Mouse (Mus musculus) limb, embryonic 14.5 days (tissue): Measurements from ENCODE around the gene Rbm25. TPM values are rescaled to one million over a fixed set of nuclear protein-coding genes. Genes with fewer than 3 reads are reported as not detected.

ENCODE experiments used
- ATAC-seq: fragments of 200-750 bp; cut with Nextera tagmentation; 2 replicates; pipeline ENCODE4 v1.8.0; 2017; ENCODE audit warnings: low read depth, moderate number of reproducible peaks, moderate TSS enrichment; ENCODE audit not compliant: low FRiP score
- DNase-seq: peaks from one replicate; pipeline ENCODE4 v3.0.0-alpha.2; 2015; ENCODE audit warnings: low spot score
- H3K27ac ChIP-seq: fragments of 300-500 bp; sonication (generic); replicated peaks from 2 replicates; pipeline ENCODE4 v1.5.1; 2014; ENCODE audit warnings: low read depth, mild to moderate bottlenecking, low read length, moderate library complexity, mixed read lengths
- H3K27me3 ChIP-seq: fragments of 300-500 bp; sonication (generic); 2 replicates; pipeline ENCODE4 v1.6.1; 2014; ENCODE audit warnings: low read length, mixed read lengths; ENCODE audit not compliant: control insufficient read depth, insufficient read depth
- H3K36me3 ChIP-seq: fragments of 300-500 bp; sonication (generic); 2 replicates; pipeline ENCODE4 v1.6.1; 2014; ENCODE audit warnings: mild to moderate bottlenecking, low read length, moderate library complexity, mixed read lengths; ENCODE audit not compliant: control insufficient read depth, insufficient read depth
- H3K4me1 ChIP-seq: fragments of 300-500 bp; sonication (generic); 2 replicates; pipeline ENCODE4 v1.6.1; 2014; ENCODE audit warnings: antibody characterized with exemption, low read length, mixed read lengths; ENCODE audit not compliant: control insufficient read depth, insufficient read depth
- H3K4me2 ChIP-seq: fragments of 300-500 bp; sonication (generic); replicated peaks from 2 replicates; pipeline ENCODE4 v1.6.1; 2014; ENCODE audit warnings: low read depth, mild to moderate bottlenecking, low read length, moderate library complexity; ENCODE audit not compliant: severe bottlenecking
- H3K4me3 ChIP-seq: fragments of 300-500 bp; sonication (generic); replicated peaks from 2 replicates; pipeline ENCODE4 v1.5.1; 2014; ENCODE audit warnings: low read length
- H3K9ac ChIP-seq: fragments of 300-500 bp; sonication (generic); 2 replicates; pipeline ENCODE4 v1.6.1; 2014; ENCODE audit warnings: mild to moderate bottlenecking, low read depth, low read length, moderate library complexity; ENCODE audit not compliant: severe bottlenecking
- H3K9me3 ChIP-seq: fragments of 300-500 bp; sonication (generic); 2 replicates; pipeline ENCODE4 v1.6.1; 2016; ENCODE audit warnings: low read length; ENCODE audit not compliant: control insufficient read depth
- POLR2A ChIP-seq: fragments of 200-500 bp; IDR thresholded peaks from 2 replicates; pipeline ENCODE4 v1.8.0; 2012; ENCODE audit warnings: inconsistent platforms, mild to moderate bottlenecking, moderate library complexity, borderline replicate concordance; ENCODE audit not compliant: insufficient read depth, insufficient read length; ENCODE audit errors: extremely low read depth
- WGBS: fragments of 180-500 bp; shearing (Covaris S2); extraction: QIAGEN DNeasy Blood & Tissue Kit; methylation state at CpG from one replicate; pipeline ENCODE4 v1.1.7; 2014; 5-methylcytosine and 5-hydroxymethylcytosine counted together
- polyA plus RNA-seq, 2 experiments: library from polyadenylated mRNA; depleted of rRNA in 1 of 2; stranded (reverse) in 1 of 2; unstranded in 1 of 2; fragments of >200 nt; fragmentation: Nextera tagmentation in 1 of 2; extraction: Ambion mirVana in 1 of 2; gene quantifications; 2 replicates each; pipeline versions ENCODE4 v1.2.1 to v1.2.3; 2012 to 2014

Rbm25 gene
- polyA plus RNA-seq, 2 experiments, result 149 to 212 TPM

DNA sequence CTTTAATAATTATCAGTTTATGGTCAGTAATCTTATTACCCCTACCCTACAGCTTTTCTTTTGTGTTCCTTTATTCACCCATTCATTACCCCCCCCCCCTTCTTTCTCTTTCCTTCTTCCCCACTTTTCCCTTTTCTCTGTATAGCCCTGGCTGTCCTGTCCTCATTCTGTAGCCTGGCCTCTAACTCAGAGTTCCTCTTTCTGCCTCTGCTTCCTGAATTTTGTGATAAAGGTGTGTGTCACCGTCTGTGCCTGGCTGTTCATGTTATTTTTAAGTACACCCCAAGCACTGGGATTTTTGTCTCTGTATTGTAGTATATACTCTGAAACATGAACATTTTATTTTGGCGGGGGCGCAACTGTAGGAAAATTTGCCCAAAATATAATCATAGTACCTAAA, 19.3 kb downstream of the Rbm25 start:
- Histone ChIP-seq H3K27me3 (no peaks in the 10 kb centered on the region), H3K4me2 (no peak overlapping the region), H3K27ac (no peak overlapping the region), H3K9me3 (no peaks in the 10 kb centered on the region), H3K4me1 (no peaks in the 10 kb centered on the region), H3K4me3 (no peak overlapping the region), H3K9ac (no peak overlapping the region), H3K36me3 (peaks cover 74% of the 10 kb centered on the region)
- 92% methylated on average over 3 of the region's 3 CpGs for WGBS
- ATAC-seq, result no peak
- TF ChIP-seq POLR2A, result no peak
- DNase-seq, result no peak

DNA sequence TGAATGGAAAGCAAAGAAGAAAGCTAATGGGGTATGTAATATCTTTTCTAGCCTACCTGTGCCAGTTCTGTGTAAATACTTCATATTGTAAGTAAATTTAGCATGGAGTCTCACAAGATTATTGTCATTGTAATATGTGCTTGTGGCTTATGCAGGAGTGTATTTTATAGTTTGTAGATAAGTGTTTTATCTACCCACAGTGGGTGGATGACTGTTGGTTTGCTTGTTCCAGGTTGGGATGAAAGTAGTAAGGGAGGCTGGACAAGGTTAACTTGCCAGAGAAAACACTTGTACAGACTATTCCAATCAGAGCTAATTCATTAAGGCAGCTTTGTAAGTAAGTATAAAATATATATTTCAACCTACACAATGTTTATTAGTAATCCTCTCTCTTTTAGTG, 20.4 kb downstream of the Rbm25 start:
- Histone ChIP-seq H3K36me3 (peaks cover 73% of the 10 kb centered on the region), H3K4me3 (no peak overlapping the region), H3K27ac (no peak overlapping the region), H3K27me3 (no peaks in the 10 kb centered on the region), H3K4me1 (no peaks in the 10 kb centered on the region), H3K4me2 (no peak overlapping the region), H3K9me3 (no peaks in the 10 kb centered on the region), H3K9ac (no peak overlapping the region)
- no peak for DNase-seq
- TF ChIP-seq POLR2A, result no peak
- ATAC-seq, result no peak

DNA sequence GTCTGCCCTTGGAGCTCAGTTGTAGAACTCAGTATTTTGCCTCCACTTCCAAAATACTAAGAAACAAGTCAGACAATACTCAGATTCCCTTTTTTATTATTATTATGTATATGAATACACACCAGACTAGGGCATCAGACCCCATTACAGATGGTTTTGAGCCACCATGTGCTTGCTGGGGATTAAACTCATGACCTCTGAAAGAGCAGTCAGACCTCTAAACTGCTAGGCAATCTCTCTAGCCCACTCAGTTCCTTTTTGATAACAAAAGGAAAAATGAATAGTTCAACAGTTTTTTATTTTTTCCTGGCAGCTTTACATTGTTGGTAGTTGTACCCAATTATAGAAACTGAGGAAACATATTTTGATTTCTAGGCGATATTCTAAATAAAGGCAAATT, 54.4 kb downstream of the Rbm25 start:
- H3K4me2 ChIP-seq, result no peak overlapping the region
- no peaks in the 10 kb centered on the region for H3K27me3 ChIP-seq
- DNase-seq (no peak), ATAC-seq (no peak)
- H3K9me3 ChIP-seq, result no peaks in the 10 kb centered on the region
- H3K4me3 ChIP-seq, result no peak overlapping the region
- peaks cover 26% of the 10 kb centered on the region for H3K36me3 ChIP-seq
- 93% methylated on average over 1 of the region's 1 CpGs for WGBS
- no peak overlapping the region for H3K9ac ChIP-seq
- H3K27ac ChIP-seq, result no peak overlapping the region
- H3K4me1 ChIP-seq, result peaks cover 8% of the 10 kb centered on the region; the same call in 1 of the 2 replicates
- no peak for TF ChIP-seq POLR2A

DNA sequence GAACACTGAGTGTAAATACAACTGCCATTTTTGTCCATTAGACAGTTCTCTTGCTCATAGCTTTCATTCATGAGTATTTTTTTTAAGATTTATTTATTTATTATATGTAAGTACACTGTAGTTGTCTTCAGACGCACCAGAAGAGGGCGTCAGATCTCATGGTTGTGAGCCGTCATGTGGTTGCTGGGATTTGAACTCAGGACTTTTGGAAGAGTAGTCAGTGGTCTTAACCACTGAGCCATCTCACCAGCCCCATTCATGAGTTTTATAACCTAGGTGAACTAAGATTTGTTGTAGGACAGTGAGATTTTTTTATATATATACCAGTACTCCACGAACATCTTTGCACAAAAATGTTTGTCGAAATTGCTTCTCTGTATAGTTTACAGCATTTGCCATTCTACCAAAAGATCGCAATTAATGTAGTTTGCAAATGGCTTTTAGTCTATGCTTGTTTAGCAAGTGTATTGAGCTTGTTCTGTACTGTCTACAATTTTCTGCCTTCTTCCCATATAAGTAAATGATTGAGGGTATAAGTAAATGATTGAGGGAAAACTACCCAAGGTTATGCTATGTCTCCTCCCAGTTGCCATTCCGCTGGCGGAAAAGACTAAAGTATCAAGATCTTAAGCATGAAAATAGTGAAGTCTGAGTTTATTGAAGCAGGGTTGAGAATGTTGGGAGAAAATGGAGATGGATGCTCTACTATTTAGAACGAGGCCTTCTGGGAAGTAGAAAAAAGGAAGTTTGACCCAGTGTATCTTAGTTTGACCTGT, 55.7 kb downstream of the Rbm25 start:
- H3K9ac ChIP-seq, result no peak overlapping the region
- no peak for ATAC-seq
- peaks cover 8% of the 10 kb centered on the region; the same call in 1 of the 2 replicates for H3K4me1 ChIP-seq
- H3K4me3 ChIP-seq, result no peak overlapping the region
- H3K4me2 ChIP-seq, result no peak overlapping the region
- H3K36me3 ChIP-seq, result peaks cover 16% of the 10 kb centered on the region
- no peaks in the 10 kb centered on the region for H3K9me3 ChIP-seq
- no peak for DNase-seq
- H3K27ac ChIP-seq, result no peak overlapping the region
- H3K27me3 ChIP-seq, result no peaks in the 10 kb centered on the region
- no peak for TF ChIP-seq POLR2A
- WGBS, result 92% methylated on average over 9 of the region's 9 CpGs

DNA sequence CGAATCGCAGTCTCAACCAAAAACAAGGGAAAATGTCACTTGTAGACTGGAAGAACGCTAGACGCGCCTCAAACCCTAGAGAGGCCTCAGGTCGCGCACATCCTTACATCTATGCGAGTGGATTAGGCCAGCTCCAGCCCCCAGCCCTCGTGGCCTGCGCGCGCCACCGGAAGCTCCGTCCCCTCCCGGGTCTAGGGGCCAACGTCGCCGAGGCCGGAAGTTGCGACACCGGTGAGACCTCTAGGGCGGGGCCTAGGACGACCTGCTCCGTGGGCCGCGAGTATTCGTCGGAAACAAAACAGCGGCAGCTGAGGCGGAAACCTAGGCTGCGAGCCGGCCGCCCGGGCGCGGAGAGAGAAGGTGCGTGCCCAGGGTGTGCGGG, 56.9 kb downstream of the Rbm25 start, which contains the start of gene Psen1:
TSS of gene Psen1 (plus strand) at position 219 of the 382 bp plus-strand sequence.
- H3K9ac ChIP-seq, result peak within 1 kb of the TSS; percentile 91
- peak within 1 kb of the TSS; percentile 74 for H3K4me2 ChIP-seq
- ATAC-seq (peak; percentile 97), DNase-seq (peak; percentile 94)
- H3K4me3 ChIP-seq, result peak within 1 kb of the TSS; percentile 98
- peaks cover 8% of the 10 kb centered on the region; the same call in 1 of the 2 replicates for H3K4me1 ChIP-seq
- WGBS, result under 1% methylated on average over 31 of the region's 38 CpGs
- peaks cover 12% of the 10 kb centered on the region for H3K36me3 ChIP-seq
- H3K27ac ChIP-seq, result peak within 1 kb of the TSS; percentile 91
- H3K9me3 ChIP-seq, result no peaks in the 10 kb centered on the region
- no peaks in the 10 kb centered on the region for H3K27me3 ChIP-seq
- TF ChIP-seq POLR2A, result no peak
